Mouse (Mus musculus): ENCODE results near the gene Mybbp1a. TPM values are rescaled to one million over a fixed set of nuclear protein-coding genes. Genes with fewer than 3 reads are reported as not detected.

Mybbp1a gene
- polyA plus RNA-seq, 1 experiment, result 57.1 TPM

DNA sequence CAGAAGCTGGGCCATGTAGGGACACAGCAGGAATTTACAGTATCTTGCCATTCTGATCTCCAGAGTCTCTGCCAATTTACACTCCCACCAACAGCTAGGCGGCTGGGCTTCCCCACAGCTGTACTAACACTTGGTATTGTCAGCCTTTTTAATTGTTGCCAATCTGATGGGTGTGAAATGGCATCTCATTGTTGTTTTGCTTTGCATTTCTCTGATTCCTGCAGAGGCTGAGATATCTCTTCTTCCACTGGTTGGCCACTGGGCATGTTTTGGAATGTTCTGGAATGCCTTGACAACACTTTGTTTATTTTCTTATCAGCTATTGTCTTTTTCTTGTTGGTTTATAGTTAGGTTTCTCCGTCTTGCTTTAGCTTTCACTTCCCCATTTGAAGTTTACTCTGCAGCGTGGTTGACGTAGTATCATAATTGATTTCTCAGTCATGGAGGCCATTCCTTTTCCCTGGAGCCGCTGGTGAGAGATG lies 20.4 kb downstream of the Mybbp1a start:
- TF ChIP-seq CTCF (IDR thresholded peaks at IDR 0.05; ENCODE audit: borderline replicate concordance, control insufficient read depth, extremely low read depth, insufficient read depth, low read length, poor library complexity), result no peak
- no peak for TF ChIP-seq POLR2A (IDR thresholded peaks at IDR 0.05; ENCODE audit: control insufficient read depth, extremely low read depth, insufficient read depth, low read length, poor library complexity)
- Histone ChIP-seq H3K27me3 (ENCODE audit: control insufficient read depth, insufficient read depth, low read length) (no peaks in the 10 kb centered on the region), H3K27ac (ENCODE audit: control insufficient read depth, insufficient read depth, low read length) (no peak overlapping the region), H3K4me3 (ENCODE audit: control insufficient read depth, insufficient read depth, low read length) (no peak overlapping the region), H3K4me1 (replicated peaks; ENCODE audit: control insufficient read depth, insufficient read depth, low read length) (no peaks in the 10 kb centered on the region), H3K36me3 (ENCODE audit: control insufficient read depth, insufficient read depth, low read length) (no peaks in the 10 kb centered on the region)
- no peak for DNase-seq
- WGBS, result 64% methylated on average over 5 of the region's 5 CpGs

DNA sequence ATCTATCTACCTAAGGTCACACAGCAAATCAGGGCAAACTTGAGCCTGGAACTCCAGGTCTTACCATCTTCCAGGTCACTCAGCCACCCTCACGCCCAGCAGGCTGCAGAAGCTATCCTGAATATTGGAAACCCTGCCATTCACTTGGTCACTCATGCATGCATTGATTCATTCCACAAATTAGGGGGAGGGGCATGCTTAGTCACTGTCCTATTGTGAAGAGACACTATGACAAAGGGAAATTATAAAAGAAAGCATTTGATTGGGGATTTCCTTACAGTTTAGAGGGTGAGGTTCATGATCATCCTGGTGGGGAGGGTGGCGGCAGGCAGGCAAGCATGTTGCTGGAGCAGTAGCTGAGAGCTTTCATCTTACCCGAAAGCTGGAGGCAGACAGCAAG lies 23.7 kb downstream of the Mybbp1a start:
- Histone ChIP-seq H3K4me1 (replicated peaks; ENCODE audit: control insufficient read depth, insufficient read depth, low read length) (no peaks in the 10 kb centered on the region), H3K4me3 (ENCODE audit: control insufficient read depth, insufficient read depth, low read length) (no peak overlapping the region), H3K36me3 (ENCODE audit: control insufficient read depth, insufficient read depth, low read length) (no peaks in the 10 kb centered on the region), H3K27ac (ENCODE audit: control insufficient read depth, insufficient read depth, low read length) (no peak overlapping the region), H3K27me3 (ENCODE audit: control insufficient read depth, insufficient read depth, low read length) (no peaks in the 10 kb centered on the region)
- 91% methylated on average over 3 of the region's 3 CpGs for WGBS
- no peak for TF ChIP-seq POLR2A (IDR thresholded peaks at IDR 0.05; ENCODE audit: control insufficient read depth, extremely low read depth, insufficient read depth, low read length, poor library complexity)
- TF ChIP-seq CTCF (IDR thresholded peaks at IDR 0.05; ENCODE audit: borderline replicate concordance, control insufficient read depth, extremely low read depth, insufficient read depth, low read length, poor library complexity), result no peak
- DNase-seq, result no peak

DNA sequence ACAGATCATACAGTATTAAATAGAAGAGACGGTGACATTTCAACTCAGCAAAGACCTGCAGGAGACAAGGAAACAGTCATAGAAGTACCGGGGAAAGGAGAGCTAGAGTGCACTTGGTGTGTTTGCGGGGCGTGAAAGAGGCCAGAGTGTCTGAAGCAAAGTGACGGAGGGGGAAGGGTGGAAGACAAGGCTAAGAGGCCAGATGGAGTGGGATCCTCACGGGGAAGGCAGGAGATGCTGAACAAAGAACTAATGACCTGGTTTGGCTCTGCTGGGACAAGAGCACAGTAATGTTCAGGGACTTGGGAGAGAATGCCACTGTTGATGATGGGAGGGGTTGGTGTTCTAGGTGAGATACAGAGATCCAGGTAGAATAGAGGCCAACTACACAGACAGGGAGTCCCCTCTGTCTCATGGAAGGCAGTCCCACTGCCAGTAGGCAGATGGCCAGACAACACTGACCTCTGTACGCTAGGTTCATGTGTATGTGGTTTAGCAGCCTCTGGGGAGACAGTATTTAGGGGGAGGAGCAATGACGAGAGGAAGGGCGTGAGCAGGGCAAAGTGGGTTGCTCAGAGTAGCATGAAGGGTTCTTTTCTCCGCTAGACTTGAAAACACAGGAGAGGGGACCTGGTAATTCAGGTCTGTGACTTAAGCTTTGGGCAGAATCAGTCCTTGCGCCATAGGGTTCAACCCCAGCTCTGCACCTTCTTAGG lies 25.0 kb downstream of the Mybbp1a start:
- H3K27ac ChIP-seq (ENCODE audit: control insufficient read depth, insufficient read depth, low read length), result no peak overlapping the region
- no peaks in the 10 kb centered on the region for H3K27me3 ChIP-seq (ENCODE audit: control insufficient read depth, insufficient read depth, low read length)
- H3K4me1 ChIP-seq (replicated peaks; ENCODE audit: control insufficient read depth, insufficient read depth, low read length), result no peaks in the 10 kb centered on the region
- no peak overlapping the region for H3K4me3 ChIP-seq (ENCODE audit: control insufficient read depth, insufficient read depth, low read length)
- H3K36me3 ChIP-seq (ENCODE audit: control insufficient read depth, insufficient read depth, low read length), result no peaks in the 10 kb centered on the region
- TF ChIP-seq CTCF (IDR thresholded peaks at IDR 0.05; ENCODE audit: borderline replicate concordance, control insufficient read depth, extremely low read depth, insufficient read depth, low read length, poor library complexity), result no peak
- TF ChIP-seq POLR2A (IDR thresholded peaks at IDR 0.05; ENCODE audit: control insufficient read depth, extremely low read depth, insufficient read depth, low read length, poor library complexity), result no peak
- DNase-seq, result no peak
- WGBS, result 75% methylated on average over 11 of the region's 11 CpGs

DNA sequence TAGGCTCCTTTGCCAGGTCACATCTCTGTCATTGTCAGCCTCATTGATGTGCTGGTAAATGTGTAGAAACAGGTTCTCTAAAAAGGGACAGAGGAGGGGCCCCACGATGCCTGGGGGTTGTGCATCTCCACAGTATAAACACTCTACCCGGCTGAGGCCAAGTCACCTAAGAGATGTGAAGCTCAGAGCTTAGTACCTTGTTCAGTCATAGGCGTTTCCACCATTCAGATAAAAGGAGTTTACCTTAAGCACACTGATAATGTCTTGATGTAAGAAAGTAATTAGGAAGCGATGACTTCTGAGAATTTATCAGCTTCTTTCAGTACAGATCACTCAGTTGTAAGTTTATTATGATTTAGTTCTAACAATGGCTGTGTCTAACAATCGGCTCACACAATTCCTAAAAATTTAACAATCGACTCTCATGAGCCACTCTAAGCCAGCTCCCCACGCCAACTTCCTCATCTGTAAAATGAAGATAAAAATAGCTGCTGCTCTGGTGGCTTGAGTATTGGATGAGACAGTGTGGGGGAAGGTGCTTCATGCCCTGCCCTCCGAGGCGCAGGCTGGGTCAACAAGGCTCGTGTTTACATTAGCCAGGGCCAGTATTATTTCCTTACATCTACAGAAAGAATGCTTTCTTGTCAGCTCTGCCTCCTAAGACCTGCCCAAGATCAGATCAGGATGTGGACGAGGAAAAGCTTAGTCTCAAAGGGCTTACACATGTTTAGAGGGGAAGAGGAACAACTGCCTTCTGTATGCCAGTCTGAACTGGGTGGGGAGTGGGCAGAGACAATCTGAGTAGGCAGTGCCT lies 25.7 kb downstream of the Mybbp1a start:
- DNase-seq, result no peak
- TF ChIP-seq POLR2A (IDR thresholded peaks at IDR 0.05; ENCODE audit: control insufficient read depth, extremely low read depth, insufficient read depth, low read length, poor library complexity), result no peak
- TF ChIP-seq CTCF (IDR thresholded peaks at IDR 0.05; ENCODE audit: borderline replicate concordance, control insufficient read depth, extremely low read depth, insufficient read depth, low read length, poor library complexity), result no peak
- Histone ChIP-seq H3K27me3 (ENCODE audit: control insufficient read depth, insufficient read depth, low read length) (no peaks in the 10 kb centered on the region), H3K36me3 (ENCODE audit: control insufficient read depth, insufficient read depth, low read length) (no peaks in the 10 kb centered on the region), H3K27ac (ENCODE audit: control insufficient read depth, insufficient read depth, low read length) (no peak overlapping the region), H3K4me1 (replicated peaks; ENCODE audit: control insufficient read depth, insufficient read depth, low read length) (no peaks in the 10 kb centered on the region), H3K4me3 (ENCODE audit: control insufficient read depth, insufficient read depth, low read length) (no peak overlapping the region)
- 11% methylated on average over 11 of the region's 11 CpGs for WGBS

DNA sequence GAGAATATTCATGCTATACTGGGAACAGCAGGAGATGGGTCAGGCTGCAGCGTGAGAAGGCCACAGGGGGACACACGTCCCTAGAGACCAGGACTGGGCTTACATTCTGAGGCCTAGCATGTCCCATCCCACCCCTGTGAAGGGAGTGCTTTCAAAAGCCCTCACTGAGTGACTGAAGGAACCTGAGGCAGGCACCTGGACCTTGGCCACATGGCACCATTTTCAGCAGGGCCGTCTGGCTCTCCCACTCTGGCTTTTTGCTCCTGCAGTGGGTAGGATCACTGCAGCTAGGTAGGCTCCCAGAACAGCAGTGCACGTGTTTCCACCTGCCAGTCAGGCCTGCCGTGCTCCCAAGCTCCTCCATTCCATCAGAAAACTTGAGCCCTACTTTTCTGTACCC lies 27.4 kb downstream of the Mybbp1a start:
- Histone ChIP-seq H3K27me3 (ENCODE audit: control insufficient read depth, insufficient read depth, low read length) (no peaks in the 10 kb centered on the region), H3K36me3 (ENCODE audit: control insufficient read depth, insufficient read depth, low read length) (no peaks in the 10 kb centered on the region), H3K4me3 (ENCODE audit: control insufficient read depth, insufficient read depth, low read length) (no peak overlapping the region), H3K4me1 (replicated peaks; ENCODE audit: control insufficient read depth, insufficient read depth, low read length) (no peaks in the 10 kb centered on the region), H3K27ac (ENCODE audit: control insufficient read depth, insufficient read depth, low read length) (no peak overlapping the region)
- WGBS, result 79% methylated on average over 5 of the region's 5 CpGs
- no peak for DNase-seq
- no peak for TF ChIP-seq CTCF (IDR thresholded peaks at IDR 0.05; ENCODE audit: borderline replicate concordance, control insufficient read depth, extremely low read depth, insufficient read depth, low read length, poor library complexity)
- no peak for TF ChIP-seq POLR2A (IDR thresholded peaks at IDR 0.05; ENCODE audit: control insufficient read depth, extremely low read depth, insufficient read depth, low read length, poor library complexity)

DNA sequence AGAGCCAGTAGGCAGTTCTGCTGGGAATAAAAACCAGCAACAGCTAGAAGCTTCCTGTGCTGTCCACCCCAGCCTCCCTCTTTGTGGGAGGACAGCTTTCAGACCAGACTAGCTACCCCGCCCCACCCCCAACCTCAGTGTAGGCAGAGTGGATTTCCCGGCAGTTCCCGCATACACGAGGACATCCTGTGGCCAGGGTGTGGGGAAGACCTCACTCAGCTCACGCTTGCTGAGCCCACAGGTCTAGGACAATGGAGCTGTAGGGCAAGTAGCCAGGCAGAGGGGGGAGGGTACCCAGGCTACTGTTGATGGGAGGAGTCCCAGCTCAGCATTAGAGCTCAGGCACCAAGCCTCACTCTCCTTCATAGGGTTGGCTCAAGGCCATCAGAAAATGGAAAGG lies 28.1 kb downstream of the Mybbp1a start:
- TF ChIP-seq POLR2A (IDR thresholded peaks at IDR 0.05; ENCODE audit: control insufficient read depth, extremely low read depth, insufficient read depth, low read length, poor library complexity) (no peak), CTCF (IDR thresholded peaks at IDR 0.05; ENCODE audit: borderline replicate concordance, control insufficient read depth, extremely low read depth, insufficient read depth, low read length, poor library complexity) (no peak)

More for the DNA sequence above, 28.1 kb downstream of the Mybbp1a start:
- WGBS, result 41% methylated on average over 5 of the region's 5 CpGs
- H3K27me3 ChIP-seq (ENCODE audit: control insufficient read depth, insufficient read depth, low read length), result no peaks in the 10 kb centered on the region
- no peak for DNase-seq
- H3K4me3 ChIP-seq (ENCODE audit: control insufficient read depth, insufficient read depth, low read length), result no peak overlapping the region
- H3K36me3 ChIP-seq (ENCODE audit: control insufficient read depth, insufficient read depth, low read length), result no peaks in the 10 kb centered on the region
- H3K27ac ChIP-seq (ENCODE audit: control insufficient read depth, insufficient read depth, low read length), result no peak overlapping the region
- no peaks in the 10 kb centered on the region for H3K4me1 ChIP-seq (replicated peaks; ENCODE audit: control insufficient read depth, insufficient read depth, low read length)

Measured in thymus, adult 2 months (tissue).